Mouse (Mus musculus) heart, postnatal 36 days (tissue): ENCODE measurements around the gene Plxnb3. TPM values are rescaled to one million over a fixed set of nuclear protein-coding genes. Genes with fewer than 3 reads are reported as not detected.

ENCODE experiments used
- DNase-seq, 2 experiments: peaks; one replicate each; pipeline ENCODE4 v3.0.0; 2021 to 2022
- intact Hi-C: fragments of 180-260 bp; cut with DNase I; formaldehyde crosslinking; loops from one replicate; pipeline ENCODE4 v1.15.1; 2025
- total RNA-seq, 2 experiments: library from RNA; stranded (reverse); gene quantifications; 2 replicates each; pipeline ENCODE4 v1.2.3; 2021

Gene Plxnb3
- total RNA-seq, 2 experiments from 2014 or later, result 1.6 to 2.1 TPM

- DNase-seq, result peak in 1 of 2 experiments; percentile 17
- intact Hi-C loops, result no loop called here
Measured at GRCm38 (mm10) chrX:73774802-73775483, 18.1 kb downstream of the Plxnb3 start.

- DNase-seq, result no peak
- intact Hi-C loops, result loop anchor here (10.0 kb wide), 1 partner anchor 303 kb away; no protein-coding TSS in a partner anchor
Measured at GRCm38 (mm10) chrX:73782227-73782626, 25.3 kb downstream of the Plxnb3 start.

GRCm38 (mm10) chrX:73785666-73786065 is 28.8 kb downstream of the Plxnb3 start:
- DNase-seq, result no peak
- intact Hi-C loops, result loop anchor here (5.0 to 10.0 kb wide), 3 partner anchors 132 to 558 kb away; partner anchors contain the start of gene F8a

- peak; percentile 89 to 93 for DNase-seq
- intact Hi-C loops, result loop anchor here (5.0 to 10.0 kb wide), 3 partner anchors 131 to 559 kb away; partner anchors contain the start of gene F8a
Measured at GRCm38 (mm10) chrX:73786364-73787224, 29.7 kb downstream of the Plxnb3 start, which contains the start of the genes Idh3g and Ssr4. Gene Idh3g (minus strand): TSS chrX:73786897. Gene Ssr4 (plus strand): TSS chrX:73787028.

- intact Hi-C loops, result loop anchor here (5.0 to 10.0 kb wide), 3 partner anchors 130 to 560 kb away; partner anchors contain the start of gene F8a
- DNase-seq, result no peak
Measured at GRCm38 (mm10) chrX:73787225-73787558, 30.3 kb downstream of the Plxnb3 start.

GRCm38 (mm10) chrX:73788501-73788900 is 31.6 kb downstream of the Plxnb3 start:
- intact Hi-C loops, result loop anchor here (2.0 to 10.0 kb wide), 4 partner anchors 70 to 561 kb away; partner anchors contain the start of gene F8a
- no peak for DNase-seq

GRCm38 (mm10) chrX:73793039-73793438 is 36.1 kb downstream of the Plxnb3 start:
- intact Hi-C loops, result no loop called here
- no peak for DNase-seq

GRCm38 (mm10) chrX:73793505-73793904 is 36.6 kb downstream of the Plxnb3 start:
- DNase-seq, result no peak
- intact Hi-C loops, result no loop called here

- intact Hi-C loops, result loop anchor here (5.0 kb wide), 1 partner anchor 615 kb away; no protein-coding TSS in a partner anchor
- no peak for DNase-seq
Measured at GRCm38 (mm10) chrX:73797511-73797910, 40.6 kb downstream of the Plxnb3 start.

GRCm38 (mm10) chrX:73798502-73798901 is 41.6 kb downstream of the Plxnb3 start:
- intact Hi-C loops, result loop anchor here (1.0 to 5.0 kb wide), 3 partner anchors 97 to 614 kb away; no protein-coding TSS in a partner anchor
- peak; percentile 68 to 77 for DNase-seq

GRCm38 (mm10) chrX:73805814-73806213 is 48.9 kb downstream of the Plxnb3 start:
- intact Hi-C loops, result no loop called here
- DNase-seq, result no peak

- intact Hi-C loops, result no loop called here
- DNase-seq, result no peak
Measured at GRCm38 (mm10) chrX:73815072-73815471, 58.2 kb downstream of the Plxnb3 start.

- no peak for DNase-seq
- intact Hi-C loops, result no loop called here
Measured at GRCm38 (mm10) chrX:73816596-73817314, 59.9 kb downstream of the Plxnb3 start.

Other genes starting within 250 kb of the Plxnb3 start
- gene Dusp9, start 117.7 kb upstream of the Plxnb3 start, total RNA-seq, result not detected
- gene Pnck, start 97.0 kb upstream of the Plxnb3 start, total RNA-seq, result 1 to 10 TPM; 5.1 to 7.1 TPM
- 100 to 1,000 TPM; 130 to 145 TPM for gene Slc6a8, start 83.9 kb upstream of the Plxnb3 start, total RNA-seq
- 10 to 100 TPM; 74.2 to 83.4 TPM for gene Bcap31, start 40.9 kb upstream of the Plxnb3 start, total RNA-seq
- gene Abcd1, start 40.5 kb upstream of the Plxnb3 start, total RNA-seq, result 10 to 100 TPM; 29.6 to 33.6 TPM
- gene Srpk3, start 17.3 kb downstream of the Plxnb3 start, total RNA-seq, result 10 to 100 TPM; 31.0 to 33.7 TPM
- 100 to 1,000 TPM; 621 to 648 TPM for gene Idh3g, start 29.8 kb downstream of the Plxnb3 start, total RNA-seq
- 10 to 100 TPM; 79.0 to 89.6 TPM for gene Ssr4, start 29.9 kb downstream of the Plxnb3 start, total RNA-seq
- 1 to 10 TPM; 1.4 to 1.5 TPM for gene Pdzd4, start 67.9 kb downstream of the Plxnb3 start, total RNA-seq
- gene Avpr2, start 135.0 kb downstream of the Plxnb3 start, total RNA-seq, result not detected
- 1 to 10 TPM; 2.8 to 4.5 TPM for gene L1cam, start 139.0 kb downstream of the Plxnb3 start, total RNA-seq
- 1 to 10 TPM; 1.2 to 1.5 TPM for gene Arhgap4, start 164.8 kb downstream of the Plxnb3 start, total RNA-seq
- gene Naa10, start 164.9 kb downstream of the Plxnb3 start, total RNA-seq, result 10 to 100 TPM; 58.2 to 61.4 TPM
- 1 to 10 TPM; 5.4 to 6.7 TPM for gene Renbp, start 173.8 kb downstream of the Plxnb3 start, total RNA-seq
- gene Hcfc1, start 209.3 kb downstream of the Plxnb3 start, total RNA-seq, result 10 to 100 TPM; 34.3 to 37.2 TPM